Mouse (Mus musculus) hindbrain, embryonic 16.5 days (tissue): Measurements from ENCODE around the gene Slc41a2. TPM values are rescaled to one million over a fixed set of nuclear protein-coding genes. Genes with fewer than 3 reads are reported as not detected.

Experiments
- ATAC-seq: fragments of 200-750 bp; cut with Nextera tagmentation; 2 replicates; pipeline ENCODE4 v1.8.0; 2017; ENCODE audit warnings: moderate TSS enrichment, moderate library complexity
- H3K27ac ChIP-seq: fragments of 300-500 bp; sonication (generic); 2 replicates; pipeline ENCODE4 v1.5.1; 2014; ENCODE audit warnings: low read depth, mild to moderate bottlenecking, control low read depth, low read length, moderate library complexity
- H3K27me3 ChIP-seq: fragments of 300-500 bp; sonication (generic); replicated peaks from 2 replicates; pipeline ENCODE4 v1.6.1; 2014; ENCODE audit warnings: low read length; ENCODE audit not compliant: control insufficient read depth, insufficient read depth
- H3K36me3 ChIP-seq: fragments of 300-500 bp; sonication (generic); 2 replicates; pipeline ENCODE4 v1.6.1; 2014; ENCODE audit warnings: mild to moderate bottlenecking, low read length, moderate library complexity, mixed read lengths; ENCODE audit not compliant: control insufficient read depth, insufficient read depth
- H3K4me1 ChIP-seq: fragments of 300-500 bp; sonication (generic); 2 replicates; pipeline ENCODE4 v1.6.1; 2014; ENCODE audit warnings: low read depth, low read length; ENCODE audit not compliant: control insufficient read depth, insufficient read depth
- H3K4me2 ChIP-seq: fragments of 300-500 bp; sonication (generic); 2 replicates; pipeline ENCODE4 v1.6.1; 2014; ENCODE audit warnings: mild to moderate bottlenecking, low read length, control low read depth, moderate library complexity
- H3K4me3 ChIP-seq: fragments of 300-500 bp; sonication (generic); 2 replicates; pipeline ENCODE4 v1.5.1; 2014; ENCODE audit warnings: mild to moderate bottlenecking, low read length, control low read depth, moderate library complexity
- H3K9ac ChIP-seq: fragments of 300-500 bp; sonication (generic); 2 replicates; pipeline ENCODE4 v1.6.1; 2014; ENCODE audit warnings: low read depth, mild to moderate bottlenecking, control low read depth, low read length, moderate library complexity
- H3K9me3 ChIP-seq: fragments of 300-500 bp; sonication (generic); 2 replicates; pipeline ENCODE4 v1.6.1; 2014; ENCODE audit warnings: mild to moderate bottlenecking, low read length, moderate library complexity; ENCODE audit not compliant: control insufficient read depth
- WGBS: fragments of 180-500 bp; shearing (Covaris S2); extraction: QIAGEN DNeasy Blood & Tissue Kit; methylation state at CpG from one replicate; pipeline ENCODE4 v1.1.7; 2014; 5-methylcytosine and 5-hydroxymethylcytosine counted together
- polyA plus RNA-seq: library from polyadenylated mRNA; unstranded; fragments of >200 nt; fragmentation: Nextera tagmentation; extraction: Ambion mirVana; gene quantifications from 2 replicates; pipeline ENCODE4 v1.2.1, GENCODE M21; 2015

Slc41a2 gene
- polyA plus RNA-seq, 1 experiment from 2014 or later = 11.0 TPM

DNA sequence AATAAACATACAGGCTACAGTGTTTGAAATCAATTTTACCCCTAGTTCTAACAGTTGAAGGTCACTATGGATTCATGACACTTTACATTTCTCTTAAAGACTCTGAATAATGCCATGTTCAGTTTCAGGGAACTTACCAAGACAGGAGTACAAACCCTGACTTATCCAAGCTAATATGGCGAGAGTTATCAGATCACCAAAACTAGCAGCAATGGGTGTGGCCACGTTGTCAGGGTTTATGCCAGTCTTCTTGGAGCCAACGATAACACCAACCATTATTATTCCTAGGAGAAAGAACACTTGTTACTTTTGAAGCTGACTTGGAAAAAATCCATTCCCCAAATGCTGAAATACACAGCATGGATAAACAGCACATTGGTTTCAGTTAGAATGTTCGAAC, 40.7 kb downstream of the Slc41a2 start:
- H3K36me3 ChIP-seq = 0 out of 2 replicates have a peak, but pooled peaks cover 2% of the 10 kb centered on the region
- H3K27me3 ChIP-seq = no peaks in the 10 kb centered on the region
- ATAC-seq = no peak
- H3K9me3 ChIP-seq = no peaks in the 10 kb centered on the region
- no peaks in the 10 kb centered on the region for H3K4me1 ChIP-seq
- H3K4me2 ChIP-seq = no peak overlapping the region
- H3K27ac ChIP-seq = no peak overlapping the region
- no peak overlapping the region for H3K4me3 ChIP-seq
- H3K9ac ChIP-seq = no peak overlapping the region
- 83% methylated on average over 4 of the region's 4 CpGs for WGBS

DNA sequence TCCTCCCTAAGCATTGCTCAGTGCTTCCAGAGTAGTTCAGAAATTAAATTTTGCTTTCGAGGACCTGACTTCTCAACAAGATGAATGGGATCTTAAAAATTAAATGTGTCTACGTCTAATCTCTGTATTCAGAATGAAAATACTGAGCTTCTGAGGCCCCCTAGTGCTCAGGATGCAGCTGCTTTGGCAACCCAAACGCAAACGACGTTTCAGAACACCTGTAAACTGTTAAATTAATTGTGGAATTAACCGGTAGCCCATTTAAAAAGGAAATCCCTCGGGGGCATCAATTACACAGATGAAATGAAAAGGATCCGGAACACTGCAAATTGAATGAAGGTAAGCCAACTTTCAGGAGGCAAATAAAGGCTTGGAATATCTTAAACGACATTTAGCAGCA, 42.9 kb downstream of the Slc41a2 start:
- H3K27me3 ChIP-seq = no peaks in the 10 kb centered on the region

DNA sequence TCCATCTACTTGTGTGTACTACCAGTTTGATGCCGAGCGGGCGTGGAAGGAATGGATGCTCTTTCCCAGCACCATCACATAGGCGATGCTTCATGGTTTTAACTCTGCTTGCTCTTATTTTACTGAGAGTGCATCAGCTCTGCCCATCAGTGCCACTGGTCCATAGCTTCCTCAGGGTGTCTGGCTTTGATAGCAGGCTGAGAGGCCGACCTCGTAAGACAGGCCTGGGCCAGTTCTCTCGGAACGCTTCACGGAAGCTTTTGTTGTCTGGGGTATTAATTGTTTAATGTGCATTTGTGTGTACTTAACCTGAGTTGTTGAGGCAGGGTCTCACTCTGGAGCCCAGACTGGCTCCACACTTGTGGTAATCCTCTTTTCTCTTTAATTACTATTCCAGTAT, 44.3 kb downstream of the Slc41a2 start:
- H3K4me1 ChIP-seq = no peaks in the 10 kb centered on the region
- H3K4me2 ChIP-seq = no peak overlapping the region
- no peaks in the 10 kb centered on the region for H3K9me3 ChIP-seq
- ATAC-seq = no peak
- no peak overlapping the region for H3K4me3 ChIP-seq
- H3K27me3 ChIP-seq = no peaks in the 10 kb centered on the region
- H3K36me3 ChIP-seq = 0 out of 2 replicates have a peak, but pooled peaks cover 2% of the 10 kb centered on the region
- H3K27ac ChIP-seq = no peak overlapping the region
- H3K9ac ChIP-seq = no peak overlapping the region
- 86% methylated on average over 9 of the region's 9 CpGs for WGBS

More for the DNA sequence above, 42.9 kb downstream of the Slc41a2 start:
- ATAC-seq = no peak
- WGBS = 30% methylated on average over 9 of the region's 9 CpGs
- H3K4me2 ChIP-seq = no peak overlapping the region
- H3K4me3 ChIP-seq = no peak overlapping the region
- no peak overlapping the region for H3K9ac ChIP-seq
- H3K9me3 ChIP-seq = no peaks in the 10 kb centered on the region
- no peaks in the 10 kb centered on the region for H3K4me1 ChIP-seq
- no peak overlapping the region for H3K27ac ChIP-seq
- H3K36me3 ChIP-seq = 0 out of 2 replicates have a peak, but pooled peaks cover 2% of the 10 kb centered on the region

DNA sequence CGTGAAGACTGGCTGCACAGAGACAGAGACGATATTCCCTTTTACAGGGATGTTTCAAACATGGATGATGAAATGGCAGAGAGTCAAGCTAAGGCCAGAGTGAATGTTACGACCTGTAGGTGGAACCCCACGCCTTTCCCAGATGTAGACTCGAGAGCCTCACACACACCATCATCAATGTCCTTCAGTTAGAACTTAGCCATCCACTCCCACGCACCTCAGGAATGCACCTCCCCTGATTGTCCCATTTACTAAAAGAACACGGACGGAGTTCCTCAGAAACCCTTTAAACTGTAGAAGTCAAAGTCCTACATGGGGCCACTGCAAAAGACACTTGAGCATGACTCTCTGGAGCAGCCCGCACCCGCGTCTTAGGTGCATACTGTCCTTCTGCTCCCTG, 46.0 kb downstream of the Slc41a2 start:
- H3K27me3 ChIP-seq = no peaks in the 10 kb centered on the region
- H3K4me2 ChIP-seq = no peak overlapping the region
- H3K9ac ChIP-seq = no peak overlapping the region
- WGBS = 93% methylated on average over 11 of the region's 11 CpGs
- H3K27ac ChIP-seq = no peak overlapping the region
- H3K4me3 ChIP-seq = no peak overlapping the region
- H3K36me3 ChIP-seq = 0 out of 2 replicates have a peak, but pooled peaks cover 2% of the 10 kb centered on the region
- ATAC-seq = no peak
- no peaks in the 10 kb centered on the region for H3K4me1 ChIP-seq
- no peaks in the 10 kb centered on the region for H3K9me3 ChIP-seq

DNA sequence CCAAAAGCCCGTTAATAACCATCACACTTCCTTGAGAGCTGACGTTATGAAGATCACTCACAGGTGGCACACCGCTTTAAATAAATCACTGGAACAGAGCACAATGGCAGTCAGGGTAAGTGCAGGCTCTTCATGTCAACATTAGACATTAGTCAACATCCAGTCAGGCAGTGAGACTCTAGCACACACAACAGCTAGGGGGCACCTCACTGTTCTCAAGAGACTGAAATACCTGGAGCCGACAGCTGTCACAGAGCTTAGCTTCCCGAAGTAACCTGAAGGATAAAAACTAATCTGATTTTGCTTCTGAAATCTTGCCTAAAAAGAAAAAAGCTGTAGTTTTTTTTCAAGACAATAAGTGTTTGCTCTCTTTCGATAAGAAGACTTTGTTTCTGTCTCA, 49.9 kb downstream of the Slc41a2 start:
- no peak overlapping the region for H3K9ac ChIP-seq
- H3K4me3 ChIP-seq = no peak overlapping the region
- no peak overlapping the region for H3K4me2 ChIP-seq
- 0 out of 2 replicates have a peak, but pooled peaks cover 4% of the 10 kb centered on the region for H3K36me3 ChIP-seq
- no peak overlapping the region for H3K27ac ChIP-seq
- H3K27me3 ChIP-seq = no peaks in the 10 kb centered on the region
- H3K9me3 ChIP-seq = no peaks in the 10 kb centered on the region
- ATAC-seq = no peak
- 74% methylated on average over 6 of the region's 6 CpGs for WGBS
- H3K4me1 ChIP-seq = peaks cover 4% of the 10 kb centered on the region; the same call in 1 of the 2 replicates

DNA sequence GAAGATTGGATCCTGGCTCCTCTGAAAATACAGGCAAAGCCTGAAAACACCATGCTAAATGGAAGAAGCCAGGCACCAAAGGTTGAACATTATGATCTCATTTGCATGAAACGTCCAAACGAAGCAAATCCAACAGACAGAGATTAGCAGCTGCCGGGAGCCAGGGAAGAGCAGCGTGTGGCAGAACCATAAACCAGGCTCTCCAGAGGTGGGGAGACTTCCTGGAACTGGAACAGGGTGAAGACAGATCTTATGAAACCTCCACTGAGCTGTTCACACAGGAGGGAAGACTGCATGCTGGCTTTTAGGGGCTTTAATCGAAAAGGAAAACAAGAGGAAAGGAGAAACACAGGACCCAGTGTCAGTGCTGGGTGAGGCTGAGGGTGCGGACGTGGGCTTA, 51.3 kb downstream of the Slc41a2 start:
- WGBS = 55% methylated on average over 7 of the region's 7 CpGs
- no peak overlapping the region for H3K27ac ChIP-seq
- no peak for ATAC-seq

DNA sequence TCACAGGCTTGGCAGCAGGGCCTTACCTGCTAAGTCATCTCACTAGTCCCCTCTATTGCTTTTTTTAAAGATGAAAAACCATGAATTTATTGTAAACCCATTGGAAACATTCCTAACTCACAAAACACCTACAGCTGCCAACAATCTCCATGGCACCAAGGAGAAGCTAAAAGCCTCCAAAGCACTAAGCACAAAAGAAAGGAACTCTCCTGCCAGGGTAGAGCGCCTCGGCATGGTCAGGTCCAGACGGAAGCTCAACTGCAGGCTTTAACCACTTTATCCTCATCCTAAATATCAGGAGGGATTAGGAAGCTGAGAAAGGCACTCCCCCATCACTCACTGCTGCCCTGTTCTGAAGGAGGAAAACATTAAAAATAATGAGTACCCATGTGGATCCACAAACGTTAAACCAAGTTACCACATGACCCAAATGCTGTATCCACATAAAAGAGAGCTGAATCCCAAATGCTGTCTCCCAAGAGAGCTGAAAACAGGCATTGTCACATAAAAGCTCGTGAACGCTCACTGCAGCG, 51.9 kb downstream of the Slc41a2 start:
- 0 out of 2 replicates have a peak, but pooled peaks cover 5% of the 10 kb centered on the region for H3K36me3 ChIP-seq
- 50% methylated on average over 7 of the region's 7 CpGs for WGBS
- H3K9me3 ChIP-seq = no peaks in the 10 kb centered on the region
- H3K4me3 ChIP-seq = no peak overlapping the region
- H3K4me1 ChIP-seq = peaks cover 4% of the 10 kb centered on the region; the same call in 1 of the 2 replicates
- H3K27me3 ChIP-seq = no peaks in the 10 kb centered on the region
- no peak for ATAC-seq
- no peak overlapping the region; the same call in 1 of the 2 replicates for H3K4me2 ChIP-seq
- H3K9ac ChIP-seq = no peak overlapping the region
- H3K27ac ChIP-seq = no peak overlapping the region

More for the DNA sequence above, 51.3 kb downstream of the Slc41a2 start:
- H3K36me3 ChIP-seq = 0 out of 2 replicates have a peak, but pooled peaks cover 5% of the 10 kb centered on the region
- peaks cover 4% of the 10 kb centered on the region; the same call in 1 of the 2 replicates for H3K4me1 ChIP-seq
- H3K4me2 ChIP-seq = no peak overlapping the region; the same call in 1 of the 2 replicates
- H3K9ac ChIP-seq = no peak overlapping the region
- H3K4me3 ChIP-seq = no peak overlapping the region
- H3K27me3 ChIP-seq = no peaks in the 10 kb centered on the region
- no peaks in the 10 kb centered on the region for H3K9me3 ChIP-seq

DNA sequence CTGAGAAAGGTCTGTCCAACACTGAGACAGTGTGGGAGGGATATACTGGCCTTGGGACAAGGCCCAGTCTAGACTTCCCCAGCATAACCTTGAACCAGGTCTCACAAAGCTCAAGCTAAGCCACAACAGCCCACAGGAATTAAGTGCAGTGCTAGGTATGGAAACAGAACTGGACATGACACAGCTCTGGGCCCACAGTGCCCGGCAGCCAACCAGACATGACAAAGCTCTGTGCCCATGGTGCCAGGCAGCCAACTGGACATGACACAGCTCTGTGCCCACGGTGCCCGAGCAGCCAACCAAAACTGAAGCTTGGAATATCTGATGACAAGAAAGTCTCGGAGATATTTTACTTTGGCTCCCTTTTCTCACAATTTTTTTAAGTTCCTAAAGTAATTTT, 52.8 kb downstream of the Slc41a2 start:
- H3K27me3 ChIP-seq = no peaks in the 10 kb centered on the region
- no peak overlapping the region for H3K4me2 ChIP-seq
- H3K9me3 ChIP-seq = no peaks in the 10 kb centered on the region
- peaks cover 4% of the 10 kb centered on the region; the same call in 1 of the 2 replicates for H3K4me1 ChIP-seq
- no peak overlapping the region for H3K27ac ChIP-seq
- no peak overlapping the region for H3K4me3 ChIP-seq
- 0 out of 2 replicates have a peak, but pooled peaks cover 5% of the 10 kb centered on the region for H3K36me3 ChIP-seq
- 86% methylated on average over 4 of the region's 4 CpGs for WGBS
- ATAC-seq = no peak
- H3K9ac ChIP-seq = no peak overlapping the region

DNA sequence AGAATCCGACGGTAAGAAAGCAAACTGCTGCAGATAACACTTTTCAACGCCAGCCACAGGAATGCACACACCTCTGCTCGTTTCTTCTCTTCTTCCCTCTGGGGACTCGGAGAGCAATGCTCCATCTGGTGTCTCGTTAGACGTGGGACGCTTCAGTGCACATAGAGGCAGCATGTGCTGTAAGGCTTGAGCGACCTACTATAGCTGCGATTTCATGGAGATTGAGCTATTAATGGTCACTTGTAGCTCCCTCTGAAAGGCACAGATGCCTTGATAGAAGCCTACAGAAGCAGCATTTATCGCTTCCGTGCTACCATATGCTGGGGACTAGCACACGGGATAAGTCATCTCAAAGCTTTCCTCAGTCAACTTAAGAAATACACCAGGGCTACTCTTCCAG, 71.0 kb downstream of the Slc41a2 start:
- no peak overlapping the region for H3K9ac ChIP-seq
- H3K4me1 ChIP-seq = peaks cover 7% of the 10 kb centered on the region
- no peaks in the 10 kb centered on the region for H3K36me3 ChIP-seq
- H3K9me3 ChIP-seq = no peaks in the 10 kb centered on the region
- H3K4me2 ChIP-seq = no peak overlapping the region
- H3K4me3 ChIP-seq = no peak overlapping the region
- WGBS = 31% methylated on average over 13 of the region's 13 CpGs
- peak; percentile 84 for ATAC-seq
- no peak overlapping the region for H3K27ac ChIP-seq
- no peaks in the 10 kb centered on the region for H3K27me3 ChIP-seq
